Comparison of ENCODE assay signal across 9 mouse cellular contexts in genomic region chr15:90237657-90238056, GRCm38 (mm10). TPM values are rescaled to one million over a fixed set of nuclear protein-coding genes. Genes with fewer than 3 reads are reported as not detected.
DNase-seq lines count a peak whose midpoint lies in the region; ATAC-seq and TF ChIP-seq lines count a peak whose summit lies in the region.
"Had no signal": no experiment of that assay in that cellular context is flagged by ENCODE, and none has a peak within 500 bp of the region (broad histone marks: within the 10 kb centered on the region; RNA-seq: fewer than 3 reads in every experiment).

No protein-coding gene starts in this region.

- H3K9me3 ChIP-seq in heart, postnatal 0 days (replicated peaks; ENCODE audit: control insufficient read depth, low read length), result no peaks in the 10 kb centered on the region
- H3K9me3 ChIP-seq in heart, embryonic 11.5 days (replicated peaks; ENCODE audit: control insufficient read depth, low read length), result no peaks in the 10 kb centered on the region
- H3K9me3 ChIP-seq in lung, postnatal 0 days (ENCODE audit: low read length), result no peaks in the 10 kb centered on the region

- ATAC-seq in heart, postnatal 0 days (ENCODE audit: insufficient read depth, low read depth), result no peak
- ATAC-seq in heart, embryonic 11.5 days (replicated peaks; ENCODE audit: insufficient number of reproducible peaks, low FRiP score, low TSS enrichment), result no peak
- no peak for ATAC-seq in lung, postnatal 0 days
- peak; percentile 59; the same call in 1 of the 2 replicates for ATAC-seq in megakaryocyte-erythroid progenitor cell, adult 5-6 weeks (replicated peaks; ENCODE audit: low FRiP score, low TSS enrichment, poor library complexity, severe bottlenecking)
- ATAC-seq: midbrain, embryonic 16.5 days had no signal

- WGBS in heart, postnatal 0 days, result 35% methylated on average over 2 of the region's 2 CpGs
- 47% methylated on average over 2 of the region's 2 CpGs for WGBS in heart, embryonic 11.5 days (ENCODE audit: insufficient replicate concordance)
- WGBS in lung, postnatal 0 days, result 33% methylated on average over 2 of the region's 2 CpGs
- 83% methylated on average over 2 of the region's 2 CpGs for WGBS in thymus, adult 2 months

- peak; percentile 26 for DNase-seq in heart, postnatal 0 days (ENCODE audit: low spot score)
- peak; percentile 68 for DNase-seq in lung, postnatal 0 days (ENCODE audit: low spot score)
- DNase-seq in lung, postnatal 25 days (ENCODE audit: low spot score), result no peak
- peak; percentile 50 for DNase-seq in ZHBTc4 (ENCODE audit: low read depth, low spot score)
- no peak for DNase-seq in frontal cortex, postnatal 14 days (ENCODE audit: low spot score in 2 of 2)
- no peak for DNase-seq in thymus, adult 2 months

- H3K36me3 ChIP-seq in heart, postnatal 0 days (replicated peaks; ENCODE audit: control insufficient read depth, insufficient read depth, low read length), result peaks cover 13% of the 10 kb centered on the region; the same call in 1 of the 2 replicates
- H3K36me3 ChIP-seq in heart, embryonic 11.5 days (ENCODE audit: control insufficient read depth, insufficient read depth, low read length), result no peaks in the 10 kb centered on the region
- no peaks in the 10 kb centered on the region for H3K36me3 ChIP-seq in lung, postnatal 0 days (ENCODE audit: insufficient read depth, low read length)
- peaks cover 8% of the 10 kb centered on the region for H3K36me3 ChIP-seq in thymus, adult 2 months (ENCODE audit: control insufficient read depth, insufficient read depth, low read length)

- peak; percentile 54 for TF ChIP-seq CTCF in heart, postnatal 0 days (IDR thresholded peaks at IDR 0.05; ENCODE audit: low read depth)
- TF ChIP-seq CTCF in lung, postnatal 0 days (IDR thresholded peaks at IDR 0.05), result peak; percentile 70
- TF ChIP-seq CTCF in thymus, adult 2 months (IDR thresholded peaks at IDR 0.05; ENCODE audit: borderline replicate concordance, control insufficient read depth, extremely low read depth, insufficient read depth, low read length, poor library complexity), result no peak

- no peaks in the 10 kb centered on the region for H3K4me1 ChIP-seq in heart, postnatal 0 days (ENCODE audit: control insufficient read depth, insufficient read depth)
- H3K4me1 ChIP-seq in heart, embryonic 11.5 days (ENCODE audit: control insufficient read depth, insufficient read depth, low read length), result no peaks in the 10 kb centered on the region
- H3K4me1 ChIP-seq in lung, postnatal 0 days (ENCODE audit: insufficient read depth, low read depth, low read length), result no peaks in the 10 kb centered on the region
- H3K4me1 ChIP-seq in thymus, adult 2 months (replicated peaks; ENCODE audit: control insufficient read depth, insufficient read depth, low read length), result no peaks in the 10 kb centered on the region

- H3K9ac ChIP-seq in heart, postnatal 0 days (replicated peaks; ENCODE audit: low read depth, low read length), result no peak overlapping the region
- no peak overlapping the region for H3K9ac ChIP-seq in heart, embryonic 11.5 days (ENCODE audit: low read depth, low read length)
- no peak overlapping the region for H3K9ac ChIP-seq in lung, postnatal 0 days (replicated peaks; ENCODE audit: low read depth)

- H3K27me3 ChIP-seq in heart, postnatal 0 days (ENCODE audit: control insufficient read depth, insufficient read depth, low read length), result no peaks in the 10 kb centered on the region
- no peaks in the 10 kb centered on the region for H3K27me3 ChIP-seq in heart, embryonic 11.5 days (ENCODE audit: control insufficient read depth, insufficient read depth, low read length)
- no peaks in the 10 kb centered on the region for H3K27me3 ChIP-seq in lung, postnatal 0 days (replicated peaks; ENCODE audit: insufficient read depth, low read length)
- no peaks in the 10 kb centered on the region for H3K27me3 ChIP-seq in thymus, adult 2 months (ENCODE audit: control insufficient read depth, insufficient read depth, low read length)

- no peak overlapping the region for H3K27ac ChIP-seq in heart, postnatal 0 days (ENCODE audit: low read depth)
- no peak overlapping the region for H3K27ac ChIP-seq in heart, embryonic 11.5 days (ENCODE audit: low read depth, low read length)
- no peak overlapping the region for H3K27ac ChIP-seq in lung, postnatal 0 days (ENCODE audit: low read length)
- no peak overlapping the region for H3K27ac ChIP-seq in thymus, adult 2 months (ENCODE audit: control insufficient read depth, insufficient read depth, low read length)

- no peak for TF ChIP-seq POLR2A in thymus, adult 2 months (IDR thresholded peaks at IDR 0.05; ENCODE audit: control insufficient read depth, extremely low read depth, insufficient read depth, low read length, poor library complexity)

- H3K4me3 ChIP-seq in heart, postnatal 0 days (ENCODE audit: low read depth, low read length), result no peak overlapping the region
- H3K4me3 ChIP-seq in heart, embryonic 11.5 days (ENCODE audit: low read depth, low read length), result no peak overlapping the region
- H3K4me3 ChIP-seq in lung, postnatal 0 days (ENCODE audit: low read depth, low read length), result no peak overlapping the region
- H3K4me3 ChIP-seq in thymus, adult 2 months (ENCODE audit: control insufficient read depth, insufficient read depth, low read length), result no peak overlapping the region

- H3K4me2 ChIP-seq in heart, postnatal 0 days (ENCODE audit: low read depth, low read length), result no peak overlapping the region
- H3K4me2 ChIP-seq in heart, embryonic 11.5 days, result no peak overlapping the region
- no peak overlapping the region for H3K4me2 ChIP-seq in lung, postnatal 0 days (replicated peaks; ENCODE audit: low read depth, low read length)

- no peak for TF ChIP-seq EP300 in heart, postnatal 0 days (IDR thresholded peaks at IDR 0.05; ENCODE audit: low read depth)
- TF ChIP-seq EP300 in lung, postnatal 0 days (IDR thresholded peaks at IDR 0.05), result no peak

RNA-seq across cellular contexts. Expression of gene Alg10b, which starts 13.5 kb away (rescaled TPM):
- 26.1 and 29.6 TPM in 2 replicates for total RNA-seq in heart, postnatal 0 days (2014; rRNA removed; ENCODE audit: low replicate concordance)
- 11.9 and 12.5 TPM in 2 replicates for polyA plus RNA-seq in heart, postnatal 0 days (2015; fragmentation: Nextera tagmentation; extraction: Ambion mirVana)
- polyA plus RNA-seq in heart, embryonic 11.5 days (2014; fragmentation: Nextera tagmentation; extraction: Ambion mirVana), result 22.2 and 25.2 TPM in 2 replicates
- polyA plus RNA-seq in lung, postnatal 0 days (2015; fragmentation: Nextera tagmentation; extraction: Ambion mirVana), result 12.5 and 13.5 TPM in 2 replicates
- total RNA-seq in megakaryocyte-erythroid progenitor cell, adult 5-6 weeks (2014; fragmentation: Nextera tagmentation), result 30.8 and 31.9 TPM in 2 replicates
- total RNA-seq in megakaryocyte-erythroid progenitor cell, adult 5-6 weeks (2017), result 36.5 and 44.4 TPM in 2 replicates
- 17.6 and 17.8 TPM in 2 replicates for polyA plus RNA-seq in thymus, adult 2 months (2012; rRNA removed)

Comparison
In these comparisons a context has a peak if more than half of its experiments do, and no peak if none do; other contexts are left out.
1. DNase-seq: peak in heart, postnatal 0 days (single experiment), lung, postnatal 0 days (single experiment) and ZHBTc4 (single experiment); none in lung, postnatal 25 days (single experiment), frontal cortex, postnatal 14 days (0 of 2) and thymus, adult 2 months (single experiment).